Mouse (Mus musculus) fat pad, adult 2 months (tissue): Measurements from ENCODE around the gene Tas2r121.
"Not testable (repeated sequence)": the region's sequence is repeated elsewhere in the genome, so short reads cannot be mapped to it uniquely, and the experiment has no call there.

Experiments
- DNase-seq: peaks from one replicate; pipeline ENCODE4 v3.0.0-alpha.2; 2011; ENCODE audit warnings: low read depth, low spot score; ENCODE audit errors: extremely low read depth

Gene Tas2r121

DNA sequence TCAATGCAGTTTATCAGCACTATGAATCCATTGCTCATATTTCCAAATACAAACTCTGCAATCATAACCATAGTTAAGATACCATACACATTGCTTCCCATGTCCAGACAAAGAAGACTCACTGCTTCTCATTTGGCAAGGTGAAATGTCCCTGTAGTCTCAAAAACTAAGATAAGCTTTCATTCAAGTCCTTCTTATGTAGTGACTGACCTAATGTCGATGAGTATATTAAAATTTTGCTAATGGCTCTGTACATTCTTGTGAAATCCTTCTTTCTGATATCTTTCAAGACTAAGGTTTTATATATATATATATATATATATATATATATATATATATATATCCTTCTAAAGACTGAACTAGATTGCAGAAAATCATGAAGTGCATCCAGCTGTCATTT, at the start of gene Tas2r121:
Gene Tas2r121 (minus strand): TSS at position 101 of the 400 bp plus-strand sequence.
- DNase-seq = no peak

DNA sequence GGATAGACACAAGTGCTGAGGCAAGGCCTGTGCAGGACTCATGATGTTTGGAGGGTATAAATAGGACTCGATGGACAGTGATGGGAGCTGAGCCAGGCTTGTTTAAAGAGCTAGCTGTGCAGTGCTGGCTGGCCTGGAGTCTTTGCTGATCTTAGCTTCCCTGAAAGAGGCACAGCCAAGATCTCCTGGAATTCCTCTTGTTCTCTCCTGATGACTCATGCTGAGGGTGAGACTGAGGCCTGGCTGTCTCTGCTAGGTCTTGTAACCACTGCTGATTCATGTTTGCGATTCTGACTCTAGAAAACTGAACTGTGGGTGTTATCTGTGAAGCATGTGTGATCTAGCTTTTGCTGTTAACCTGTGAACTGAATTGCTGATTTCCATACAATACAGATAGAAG, 49.4 kb upstream of the Tas2r121 start:
- no peak for DNase-seq

DNA sequence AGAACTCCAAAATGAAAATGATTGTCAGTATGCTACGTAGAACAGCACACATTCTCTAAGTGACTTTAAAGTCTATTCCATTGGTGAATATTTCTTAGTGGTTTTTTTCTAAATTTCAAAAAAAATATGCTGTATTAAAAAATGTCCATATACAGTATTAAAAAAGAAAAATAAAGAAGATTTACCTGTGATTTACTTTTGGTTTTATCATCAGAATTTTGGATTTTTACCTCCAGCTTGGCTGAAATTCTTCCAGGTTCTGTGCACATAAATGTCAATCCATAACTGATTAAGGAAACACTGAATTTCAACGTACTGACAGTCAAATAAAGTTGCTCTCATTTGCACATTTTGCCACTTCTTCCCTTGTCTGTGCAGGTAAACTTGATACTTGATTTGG, 37.1 kb upstream of the Tas2r121 start, which contains the start of gene Tas2r115:
Gene Tas2r115 (minus strand): TSS at position 101 of the 400 bp plus-strand sequence.
- no peak for DNase-seq

DNA sequence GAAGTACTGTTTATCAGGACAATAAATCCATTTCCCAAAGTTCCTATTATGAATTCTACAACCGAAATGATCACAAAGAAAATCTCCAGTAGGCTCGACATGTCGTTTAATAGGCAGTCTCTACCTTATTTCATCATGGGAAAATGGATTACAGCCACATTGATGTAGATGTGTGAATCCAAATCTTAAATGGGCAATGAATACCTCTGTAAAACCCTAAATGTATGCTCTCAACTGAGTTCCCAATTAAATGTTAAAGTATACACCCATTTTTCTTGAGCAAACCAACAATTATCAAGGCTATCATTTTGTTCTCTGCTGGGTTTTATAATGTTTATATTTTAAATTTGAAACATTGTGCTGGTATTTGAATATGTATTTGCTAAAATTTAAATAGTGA, 11.0 kb upstream of the Tas2r121 start, which contains the start of gene Tas2r122:
Gene Tas2r122 (minus strand): TSS at position 101 of the 400 bp plus-strand sequence.
- no peak for DNase-seq

DNA sequence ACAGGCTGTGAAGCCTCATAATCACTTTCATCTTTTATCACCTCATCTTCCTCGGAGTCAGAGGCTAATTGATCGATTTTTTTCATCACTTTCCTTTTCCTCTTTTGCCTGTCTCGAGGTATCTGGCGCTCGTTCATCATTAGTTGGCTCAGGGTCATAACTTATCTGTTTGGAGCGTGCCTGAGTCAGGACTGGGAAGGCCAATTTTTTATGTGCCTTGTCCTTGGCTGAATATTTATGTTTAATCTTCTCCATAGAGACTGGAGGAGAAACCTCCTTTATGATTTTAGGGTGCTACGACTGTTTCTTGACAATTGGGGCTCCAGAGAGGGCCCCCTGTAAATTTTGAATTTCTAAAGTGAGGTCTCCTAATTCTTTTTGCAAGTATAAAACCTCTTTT, 9.2 kb downstream of the Tas2r121 start:
- DNase-seq = not testable (repeated sequence)

DNA sequence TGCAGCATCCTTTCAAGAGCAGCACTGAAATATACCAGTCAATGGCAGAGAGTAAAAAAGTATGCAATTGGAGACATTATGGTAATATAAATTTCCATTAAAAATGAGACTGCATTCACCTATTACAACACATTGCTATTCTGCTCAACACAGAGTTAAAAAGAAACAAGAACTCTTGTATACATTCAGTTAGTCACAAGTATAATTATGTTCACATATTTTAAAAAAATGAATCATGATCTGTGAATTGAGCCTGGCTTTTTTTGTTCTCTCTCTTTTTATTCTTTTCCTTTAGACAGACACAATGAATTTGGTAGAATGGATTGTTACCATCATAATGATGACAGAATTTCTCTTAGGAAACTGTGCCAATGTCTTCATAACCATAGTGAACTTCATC, 44.2 kb downstream of the Tas2r121 start, which contains the start of gene Tas2r120:
Gene Tas2r120 (plus strand): TSS at position 301 of the 400 bp plus-strand sequence.
- no peak for DNase-seq

DNA sequence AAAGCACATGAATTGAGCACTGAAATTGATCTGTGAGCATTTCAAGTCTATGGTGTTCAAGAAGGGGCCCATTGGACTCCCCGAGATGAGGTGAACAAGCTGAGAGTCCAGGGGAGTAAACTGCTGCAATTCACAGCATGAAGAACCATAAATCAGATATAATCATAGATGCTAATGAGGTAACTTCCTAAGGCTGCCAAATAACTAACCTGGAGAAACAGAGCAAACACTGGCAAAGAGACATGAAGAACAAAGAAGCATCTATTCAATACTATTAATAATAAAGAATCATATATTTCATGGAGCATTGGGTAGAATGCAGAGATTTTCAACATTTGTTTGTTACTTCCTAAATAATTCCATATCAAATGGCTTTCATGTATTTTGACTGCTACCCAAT, 49.4 kb downstream of the Tas2r121 start, which contains the start of gene A630073D07Rik:
Gene A630073D07Rik (minus strand): TSS at position 101 of the 400 bp plus-strand sequence.
- DNase-seq = no peak
